Mouse (Mus musculus) testis, adult 2 months (tissue): Measurements from ENCODE around the gene Rrp1b.

Source experiments
- CTCF ChIP-seq: fragments of 200-500 bp; IDR thresholded peaks from 2 replicates; pipeline ENCODE4 v1.5.1; 2012; ENCODE audit warnings: low read depth, mild to moderate bottlenecking, inconsistent platforms, low read length, moderate library complexity; ENCODE audit not compliant: control insufficient read depth, insufficient read depth, insufficient replicate concordance
- POLR2A ChIP-seq: fragments of 200-500 bp; IDR thresholded peaks from 2 replicates; pipeline ENCODE4 v1.6.1; 2012; ENCODE audit warnings: low read depth, mild to moderate bottlenecking, inconsistent platforms, low read length, moderate library complexity; ENCODE audit not compliant: control insufficient read depth

GRCm38 (mm10) chr17:32012254-32012653, 23.6 kb upstream of the Rrp1b start:
- TF ChIP-seq CTCF: no peak
- no peak for TF ChIP-seq POLR2A
